Mouse (Mus musculus) testis, adult 2 months (tissue): ENCODE results near the gene Spaca4.

Experiments
- CTCF ChIP-seq: fragments of 200-500 bp; IDR thresholded peaks from 2 replicates; pipeline ENCODE4 v1.5.1; 2012; ENCODE audit warnings: low read depth, mild to moderate bottlenecking, inconsistent platforms, low read length, moderate library complexity; ENCODE audit not compliant: control insufficient read depth, insufficient read depth, insufficient replicate concordance
- POLR2A ChIP-seq: fragments of 200-500 bp; IDR thresholded peaks from 2 replicates; pipeline ENCODE4 v1.6.1; 2012; ENCODE audit warnings: low read depth, mild to moderate bottlenecking, inconsistent platforms, low read length, moderate library complexity; ENCODE audit not compliant: control insufficient read depth

GRCm38 (mm10) chr7:45771101-45771500 lies 45.5 kb upstream of the Spaca4 start:
- TF ChIP-seq CTCF (no peak), POLR2A (no peak)
